Mouse (Mus musculus) testis, postnatal 10 days (tissue): ENCODE data around the gene Rabgap1l.
A peak's percentile ranks its signal among the peaks of the same experiment; 100 is the strongest.
"Not testable (repeated sequence)": the region's sequence is repeated elsewhere in the genome, so short reads cannot be mapped to it uniquely, and the experiment has no call there.

Experiments used
- DNase-seq: peaks from one replicate; pipeline ENCODE4 v3.0.0; 2021; ENCODE audit warnings: low spot score

The Rabgap1l gene

DNA sequence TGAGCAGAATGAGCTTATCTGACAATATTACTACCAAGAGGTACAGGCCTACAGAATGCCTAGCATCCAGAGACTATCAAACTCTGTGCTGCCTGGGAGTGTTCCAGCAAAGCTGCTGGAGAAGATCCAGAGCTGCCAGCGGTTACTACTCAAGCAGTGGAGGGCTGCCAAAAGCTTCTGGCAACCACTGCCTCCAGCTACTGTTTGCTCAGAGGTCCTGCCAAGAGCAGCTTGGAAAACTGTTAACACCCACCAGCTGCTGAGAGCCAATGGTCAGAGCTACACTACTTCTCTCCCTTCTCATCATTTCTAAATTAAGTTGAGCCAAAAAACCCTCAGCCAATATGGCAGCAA lies 99.9 kb downstream of the Rabgap1l start:
- peak; percentile 90 for DNase-seq

DNA sequence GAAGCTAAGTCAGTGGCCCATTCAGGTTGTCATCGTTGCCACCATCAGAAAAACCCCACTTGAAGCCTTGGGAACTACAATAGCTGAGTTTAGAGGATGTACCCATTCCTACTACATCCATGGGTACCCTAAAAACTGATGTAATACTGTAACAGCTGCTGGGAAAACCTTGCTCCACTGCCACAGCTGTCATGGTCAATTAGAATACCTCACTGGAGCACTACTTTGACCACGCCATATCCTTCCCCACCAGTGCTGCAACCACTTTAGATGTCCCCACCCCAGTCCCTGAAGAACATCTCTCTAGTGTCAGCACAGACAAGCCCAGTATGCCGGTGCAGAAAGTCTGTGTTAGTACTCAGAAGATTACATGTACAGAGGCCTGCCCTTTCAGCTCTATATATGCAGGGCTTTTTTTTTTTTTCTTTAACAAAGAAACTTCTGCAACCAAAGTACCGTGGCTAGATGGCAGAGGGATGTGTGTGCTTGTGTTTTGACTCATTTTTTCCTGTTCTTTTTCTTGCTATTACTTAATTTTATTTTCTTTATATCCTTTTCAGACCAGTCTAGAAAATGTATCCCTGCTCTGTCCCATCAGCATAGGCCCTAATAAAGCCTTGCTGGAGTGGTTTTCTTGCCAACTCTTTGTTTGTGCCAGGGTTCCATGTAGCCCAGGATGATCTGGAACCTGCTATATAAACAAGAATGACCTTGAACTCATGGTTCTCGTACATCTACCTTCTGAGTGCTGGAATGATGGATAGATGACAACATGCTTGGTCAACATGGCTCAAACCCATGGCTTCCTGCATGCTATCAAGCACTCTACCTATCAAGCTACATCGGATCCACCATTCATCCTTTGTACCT lies 100.6 kb downstream of the Rabgap1l start:
- DNase-seq: no peak

DNA sequence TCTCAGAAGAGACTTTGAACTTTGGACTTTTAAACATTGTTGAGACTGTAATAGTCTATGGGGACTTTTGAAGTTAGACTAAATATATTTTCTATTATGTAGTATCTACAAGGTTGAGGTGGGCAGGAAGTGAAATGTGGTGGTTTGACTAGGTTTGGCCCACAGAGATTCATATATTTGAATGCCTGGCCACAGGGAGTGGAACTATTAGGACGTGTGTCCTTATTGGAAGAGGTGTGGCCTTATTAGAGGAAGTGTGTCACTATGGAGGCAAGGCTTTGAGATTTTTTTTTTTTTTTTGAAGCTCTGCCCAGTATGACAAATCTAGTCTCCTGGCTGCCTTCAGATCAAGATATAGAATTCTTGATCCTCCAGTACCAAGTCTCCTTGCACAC lies 101.8 kb downstream of the Rabgap1l start:
- no peak for DNase-seq

DNA sequence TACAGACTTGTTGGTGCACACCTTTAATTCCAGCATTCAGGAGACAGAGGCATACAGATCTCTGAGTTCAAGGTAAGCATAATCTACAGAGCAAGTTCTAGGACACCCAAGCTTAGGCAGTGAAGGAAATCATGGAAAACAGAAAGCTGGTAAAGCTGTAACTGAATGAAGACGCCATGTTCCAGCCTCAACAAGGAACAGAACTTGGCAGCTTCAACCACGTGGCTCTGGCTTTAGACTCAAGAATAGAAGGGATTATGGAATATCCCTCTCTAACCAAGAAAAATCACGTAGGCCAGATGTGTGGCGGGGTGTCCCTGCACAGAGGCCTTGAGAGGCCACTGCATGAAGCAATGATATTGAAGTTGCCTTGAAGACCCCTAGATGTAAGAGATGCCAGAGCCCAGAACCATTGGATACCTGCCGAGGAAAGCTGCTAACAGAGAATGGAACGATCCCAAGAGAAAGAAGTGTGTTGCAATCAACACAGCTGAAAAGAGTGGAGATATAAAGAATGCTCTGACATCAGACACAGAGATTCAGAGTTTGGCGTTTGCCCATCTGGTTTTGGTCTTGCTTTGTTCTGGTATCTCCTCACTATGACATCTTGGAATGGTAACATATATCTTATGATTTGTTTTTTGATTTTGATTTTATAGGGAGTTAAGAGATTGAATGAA lies 102.4 kb downstream of the Rabgap1l start:
- no peak for DNase-seq

DNA sequence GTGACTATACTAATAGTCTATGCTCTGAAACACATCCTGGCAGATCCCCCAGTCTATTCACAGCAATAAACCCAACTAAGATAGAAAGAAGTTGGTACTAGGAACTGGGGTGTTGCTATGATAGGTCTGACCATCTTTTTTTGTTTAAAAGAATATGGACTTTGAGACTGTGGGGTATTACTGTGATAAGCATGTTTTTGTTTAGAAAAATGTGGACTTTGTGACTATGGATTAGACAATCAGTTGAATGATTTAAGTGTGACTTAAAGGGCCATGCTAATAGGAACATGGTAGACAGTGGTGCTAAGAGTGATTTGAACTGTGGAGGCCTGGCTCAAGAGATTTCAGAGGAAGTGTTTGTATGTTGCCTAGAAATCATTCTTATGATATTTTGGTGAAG lies 103.5 kb downstream of the Rabgap1l start:
- no peak for DNase-seq

DNA sequence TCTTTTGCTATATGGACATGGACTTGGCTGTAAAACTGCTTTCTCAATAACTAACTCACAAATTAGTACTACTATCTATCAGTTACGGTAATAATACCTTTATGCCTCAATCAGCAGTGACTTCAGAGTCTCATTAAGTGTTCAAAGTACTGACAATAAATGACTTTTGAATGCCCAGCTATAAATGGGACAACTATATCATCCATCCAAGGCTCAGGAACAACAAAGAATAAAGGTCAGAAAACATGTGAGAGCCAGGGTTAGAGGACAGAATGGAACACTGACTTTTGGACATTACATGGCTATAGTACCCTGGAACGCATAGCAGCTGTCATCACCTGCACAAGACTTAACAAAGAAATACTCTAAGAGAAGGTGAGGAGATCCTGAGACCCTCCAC lies 108.8 kb downstream of the Rabgap1l start:
- no peak for DNase-seq

DNA sequence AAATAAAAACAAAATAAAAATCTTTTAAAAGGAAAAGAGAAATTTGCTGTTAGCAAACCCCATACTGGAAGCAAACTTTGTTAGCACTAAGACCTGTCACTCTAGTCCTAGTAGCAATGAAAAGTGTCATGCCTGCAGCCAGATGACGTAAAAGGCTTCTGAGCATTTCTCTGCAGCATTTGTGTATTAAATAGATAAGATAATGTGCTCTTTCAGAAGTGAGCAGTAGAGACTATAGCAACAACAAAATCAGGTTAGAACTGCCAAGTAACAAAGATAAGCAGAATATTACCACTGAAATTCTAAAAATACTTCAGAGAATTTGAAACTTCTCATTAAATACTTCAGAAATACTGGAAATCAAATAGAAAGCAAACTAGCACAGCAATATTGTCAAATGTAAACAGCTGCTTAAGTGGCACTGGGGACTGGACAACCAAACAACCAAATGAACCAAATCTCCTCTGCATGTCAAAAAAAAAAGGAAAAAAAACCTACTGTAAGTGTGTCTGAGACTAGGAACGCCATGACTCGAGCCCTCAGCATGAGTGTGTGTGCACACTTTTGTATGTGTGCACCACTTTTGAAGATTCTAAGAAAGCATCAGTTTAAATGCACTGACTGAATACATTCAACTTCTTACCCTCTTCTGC lies 111.5 kb downstream of the Rabgap1l start:
- DNase-seq: no peak

DNA sequence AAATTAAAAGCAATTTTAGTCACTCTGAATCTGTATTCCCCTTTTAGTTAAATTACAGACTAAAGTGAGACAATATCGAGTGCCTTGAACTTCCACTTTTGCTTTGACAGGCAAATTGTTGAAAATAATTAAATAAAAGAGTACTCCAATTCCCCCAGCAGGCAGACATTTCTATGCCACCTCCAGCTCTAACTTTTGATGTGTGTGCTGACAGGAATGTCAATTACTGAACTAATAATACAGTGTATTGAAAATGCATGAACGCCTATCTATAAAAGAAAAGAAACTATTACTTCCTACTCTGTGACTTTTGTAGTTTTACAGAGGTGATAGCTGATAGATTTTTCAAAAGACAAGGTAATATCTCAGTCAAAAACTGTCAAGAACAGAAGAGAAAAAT lies 118.2 kb downstream of the Rabgap1l start:
- no peak for DNase-seq

DNA sequence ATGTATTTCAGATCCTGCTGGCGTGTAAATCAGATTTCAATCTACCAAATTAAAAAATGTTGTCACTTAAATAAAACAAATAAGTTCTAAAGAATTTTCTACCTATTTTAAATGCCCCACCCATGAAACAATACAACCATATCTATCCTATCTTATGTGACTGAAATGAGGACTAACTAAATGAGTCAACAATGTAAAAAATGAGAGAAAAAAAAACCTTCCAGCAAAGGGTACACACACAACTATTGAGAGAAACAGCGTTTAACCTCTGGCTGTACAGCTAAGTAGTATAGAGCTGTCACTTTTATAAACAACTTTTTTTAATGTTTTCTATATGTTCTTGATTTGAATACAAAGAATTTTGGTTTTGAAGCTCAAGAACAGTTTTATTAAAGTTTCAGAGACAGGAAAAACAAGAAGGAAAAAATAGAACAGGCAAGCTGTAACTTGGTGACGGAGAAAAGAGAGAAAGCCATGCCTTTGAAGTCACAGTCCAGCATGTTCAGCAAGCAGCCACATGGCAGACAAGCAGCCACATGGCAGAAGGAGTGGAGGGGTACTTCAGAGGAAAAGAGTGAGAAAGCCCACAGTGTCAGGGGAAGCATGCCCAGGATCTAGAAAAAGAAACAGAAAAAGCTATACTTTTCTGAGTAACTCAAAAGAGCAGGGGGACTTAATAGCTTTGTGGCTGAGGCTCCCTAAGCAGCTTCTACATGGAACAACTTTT lies 120.8 kb downstream of the Rabgap1l start:
- DNase-seq: no peak

DNA sequence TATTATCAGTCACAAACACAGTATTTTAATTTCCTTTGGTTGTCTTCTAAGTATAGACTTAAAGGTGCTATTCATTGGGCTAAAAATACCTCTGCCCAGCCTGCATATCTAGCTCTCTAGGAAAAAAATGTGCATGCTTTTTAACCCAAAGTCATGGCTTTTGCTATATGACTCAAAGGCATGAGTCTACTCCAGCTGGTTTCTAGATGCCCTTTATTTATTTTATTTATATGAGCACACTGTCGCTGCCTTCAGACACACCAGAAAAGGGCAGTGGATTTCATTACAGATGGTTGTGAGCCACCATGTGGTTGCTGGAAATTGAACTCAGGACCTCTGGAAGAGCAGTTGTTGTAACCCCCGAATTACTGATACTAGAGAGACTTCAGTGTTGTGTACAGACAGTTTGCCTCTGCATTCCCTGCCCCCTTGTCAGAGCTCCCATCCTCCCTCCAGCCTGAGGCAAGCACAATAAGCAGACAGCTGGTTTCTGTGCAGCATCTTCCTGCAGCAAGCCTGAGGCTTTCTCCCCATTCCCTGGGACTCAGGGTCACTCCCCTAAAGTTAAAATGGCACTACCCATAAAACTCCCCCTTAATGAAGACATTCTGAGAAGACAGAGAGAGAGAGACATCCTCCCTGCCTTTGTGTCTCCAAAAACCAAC lies 137.1 kb downstream of the Rabgap1l start:
- DNase-seq: no peak

DNA sequence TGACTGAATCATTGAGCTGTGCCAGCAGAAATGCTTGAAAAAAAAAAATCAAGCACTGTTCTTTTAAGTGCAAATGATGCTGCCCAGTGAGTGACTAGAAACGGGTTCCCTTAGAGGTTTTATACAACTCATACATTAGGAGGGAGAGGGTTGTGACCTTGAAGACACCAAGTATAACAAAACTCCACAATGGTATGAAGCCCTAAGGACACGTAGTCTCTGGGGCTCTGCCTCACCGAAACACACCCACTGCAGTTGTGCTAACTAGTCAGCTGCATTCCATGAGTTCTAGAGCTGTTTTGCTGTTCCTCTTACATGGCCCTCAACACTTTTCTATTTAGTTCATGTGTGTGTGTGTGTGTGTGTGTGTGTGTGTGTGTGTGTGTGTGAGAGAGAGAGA lies 141.3 kb downstream of the Rabgap1l start:
- DNase-seq: no peak

DNA sequence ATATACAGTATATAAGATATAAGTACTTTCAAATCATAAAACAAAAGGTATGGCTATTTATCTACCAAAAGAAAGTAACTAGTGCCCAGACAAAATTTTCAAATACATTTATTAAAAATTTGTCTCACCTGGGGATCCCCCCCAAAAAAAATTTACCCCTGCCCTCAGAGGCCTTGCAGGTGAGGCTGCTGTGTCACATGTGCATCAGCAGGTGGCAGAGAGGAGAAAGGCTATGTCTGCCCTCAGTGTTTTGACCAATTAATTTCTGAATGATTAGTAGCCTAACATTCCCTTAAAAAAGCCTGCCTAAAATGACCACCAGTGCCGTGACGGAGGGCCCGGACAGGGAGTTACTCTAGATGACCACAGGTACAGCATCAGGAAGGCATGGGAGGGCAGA lies 147.6 kb downstream of the Rabgap1l start:
- no peak for DNase-seq

DNA sequence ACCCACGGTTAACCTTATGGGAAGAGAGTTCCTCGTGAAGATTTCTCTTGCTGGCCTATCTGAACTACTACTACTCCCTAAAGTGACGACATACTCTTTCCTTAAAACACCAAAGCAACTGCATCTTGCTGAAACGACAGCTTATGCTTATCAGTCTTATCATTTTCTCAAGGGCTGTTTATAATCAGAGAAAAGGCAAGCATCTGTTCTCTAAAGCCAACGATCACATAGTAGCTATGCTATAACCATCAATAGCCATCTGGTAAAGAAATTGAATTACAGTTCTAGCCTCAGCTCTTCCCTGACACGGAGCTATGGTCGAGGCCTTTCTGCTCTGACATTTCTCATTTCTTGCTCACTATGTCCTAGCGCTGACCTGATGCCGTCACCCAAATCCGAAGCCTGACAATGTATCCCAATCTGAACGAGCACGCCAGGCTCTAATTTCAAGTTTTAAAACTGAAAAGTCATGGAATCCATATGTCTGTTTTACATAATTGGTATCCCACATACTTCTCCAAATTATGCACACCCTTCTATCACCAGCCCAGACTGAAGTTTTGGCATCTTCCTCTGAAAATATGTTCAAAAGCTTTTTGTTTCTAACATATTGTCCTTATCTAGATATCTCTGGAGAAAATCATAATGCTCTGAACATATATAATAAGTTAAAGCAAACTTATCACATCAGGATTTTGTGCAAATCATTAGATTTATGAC lies 164.6 kb downstream of the Rabgap1l start:
- no peak for DNase-seq

DNA sequence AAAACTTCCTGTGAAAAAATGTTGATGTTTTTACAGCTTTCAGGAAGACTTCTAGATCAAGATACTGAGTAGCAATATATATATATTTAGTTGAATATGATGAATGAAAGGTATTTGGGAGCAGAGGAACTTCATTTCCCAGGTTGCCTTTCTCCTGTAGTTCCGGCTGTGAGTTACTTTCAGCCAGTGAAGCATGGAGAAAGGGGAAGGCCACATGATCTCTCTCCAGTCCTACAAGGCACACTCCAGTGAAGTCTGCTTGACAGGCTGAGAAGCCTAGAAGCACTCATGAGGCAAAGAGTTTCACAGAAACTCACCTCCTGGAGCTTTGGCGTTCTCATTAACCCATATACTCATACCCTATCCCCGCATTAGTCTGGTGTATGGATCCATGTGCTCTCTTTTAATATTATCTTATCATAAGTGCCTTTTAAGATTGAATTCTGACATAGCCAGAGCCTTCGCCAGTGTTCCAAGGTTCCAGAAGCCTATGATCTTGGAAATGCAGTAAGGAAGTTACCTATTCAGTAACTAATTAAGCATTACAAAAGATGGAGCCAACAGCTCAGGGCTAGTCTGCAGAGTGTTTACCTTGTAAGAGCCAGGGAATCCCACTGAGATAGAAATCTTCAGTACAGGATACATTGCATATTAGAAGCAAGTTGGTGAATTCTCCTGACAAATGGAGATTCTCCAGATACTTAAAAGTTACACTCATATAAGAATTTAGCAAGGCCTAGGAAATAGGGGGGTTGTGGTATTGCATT lies 168.5 kb downstream of the Rabgap1l start:
- DNase-seq: not testable (repeated sequence)

DNA sequence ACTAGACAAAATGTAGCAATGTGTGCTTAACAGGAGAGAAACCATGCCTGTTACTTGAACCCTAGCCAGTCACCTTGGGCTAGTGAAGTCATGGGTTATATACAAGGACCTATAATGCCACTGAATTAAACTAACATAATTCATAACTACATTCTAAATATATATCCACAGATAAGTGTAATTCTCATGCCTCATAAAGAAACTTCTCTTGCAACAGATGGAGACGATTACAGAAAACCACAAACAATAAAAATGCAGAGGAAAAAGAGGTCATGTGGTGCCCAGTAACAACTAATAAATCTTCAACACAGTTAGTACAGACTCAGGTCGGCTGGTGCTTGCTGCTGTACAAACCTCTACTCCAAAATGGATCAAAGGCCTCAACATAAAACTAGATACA lies 174.8 kb downstream of the Rabgap1l start:
- DNase-seq: no peak

DNA sequence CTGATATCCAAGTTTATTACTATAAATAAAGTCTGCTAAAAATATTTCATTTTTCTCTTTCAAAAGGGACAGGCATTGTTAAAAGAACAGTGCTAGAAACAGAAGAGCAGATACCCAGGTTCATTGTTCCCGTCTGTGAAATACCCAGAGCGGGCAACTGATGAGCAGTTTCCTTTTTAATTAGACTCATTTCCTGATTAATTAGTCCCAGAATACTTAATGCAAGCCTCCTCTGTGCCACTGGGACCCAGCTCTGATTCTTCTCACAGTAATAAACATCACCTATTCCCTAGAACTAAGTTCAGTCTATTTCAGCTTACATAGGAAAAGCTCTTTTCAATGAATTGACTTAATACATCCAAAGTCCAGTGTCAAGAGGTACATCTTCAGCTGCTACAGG lies 186.6 kb downstream of the Rabgap1l start:
- DNase-seq: no peak

DNA sequence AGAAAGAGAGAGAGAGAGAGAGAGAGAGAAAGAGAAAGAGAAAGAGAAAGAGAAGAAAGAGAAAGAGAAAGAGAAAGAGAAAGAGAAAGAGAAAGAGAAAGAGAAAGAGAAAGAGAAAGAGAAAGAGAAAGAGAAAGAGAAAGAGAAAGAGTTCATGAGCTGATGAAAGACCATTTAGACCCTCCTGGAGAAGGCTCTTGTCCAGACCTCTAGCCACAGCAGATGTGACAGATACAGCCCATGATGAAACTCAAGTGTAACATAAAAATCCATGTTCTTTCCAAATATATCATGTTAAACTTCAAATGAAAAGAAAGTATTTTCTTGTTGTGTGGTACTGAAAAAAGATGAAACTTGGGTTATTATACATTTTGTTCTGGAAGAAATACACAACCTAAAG lies 189.7 kb downstream of the Rabgap1l start:
- not testable (repeated sequence) for DNase-seq

DNA sequence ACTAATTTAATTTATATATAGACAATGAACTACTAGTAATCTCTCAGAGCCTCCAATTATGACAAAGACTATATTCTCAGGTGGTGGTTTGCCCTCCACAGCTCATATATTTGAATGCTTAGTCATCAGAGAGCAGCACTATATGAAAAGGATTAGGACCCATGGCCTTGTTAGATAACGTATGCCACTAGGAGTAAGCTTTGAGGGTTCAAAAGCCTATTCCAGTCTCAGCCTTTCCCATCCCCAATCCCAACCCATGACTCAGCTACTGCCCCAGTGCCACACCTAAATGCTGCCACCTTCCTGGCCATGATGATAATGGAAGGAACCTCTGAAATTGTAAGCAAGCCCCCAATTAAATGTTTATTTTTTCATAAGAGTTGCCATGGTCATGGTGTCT lies 195.6 kb downstream of the Rabgap1l start:
- no peak for DNase-seq

DNA sequence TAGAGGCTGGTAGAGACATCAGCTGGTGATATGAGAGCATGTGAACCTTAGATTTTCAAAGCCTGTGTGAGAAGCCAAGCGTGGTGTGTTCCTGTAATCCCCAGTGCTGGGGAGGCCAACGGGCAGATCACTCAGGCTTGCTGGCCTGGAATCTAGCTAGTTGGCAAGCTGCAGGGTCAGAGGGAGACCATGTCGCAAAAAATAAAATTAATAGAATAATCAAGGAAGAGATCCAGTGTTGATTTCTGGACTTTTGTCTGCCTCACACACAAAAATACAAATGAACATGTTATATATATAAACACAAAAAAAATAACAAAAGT lies 196.1 kb downstream of the Rabgap1l start:
- DNase-seq: no peak

DNA sequence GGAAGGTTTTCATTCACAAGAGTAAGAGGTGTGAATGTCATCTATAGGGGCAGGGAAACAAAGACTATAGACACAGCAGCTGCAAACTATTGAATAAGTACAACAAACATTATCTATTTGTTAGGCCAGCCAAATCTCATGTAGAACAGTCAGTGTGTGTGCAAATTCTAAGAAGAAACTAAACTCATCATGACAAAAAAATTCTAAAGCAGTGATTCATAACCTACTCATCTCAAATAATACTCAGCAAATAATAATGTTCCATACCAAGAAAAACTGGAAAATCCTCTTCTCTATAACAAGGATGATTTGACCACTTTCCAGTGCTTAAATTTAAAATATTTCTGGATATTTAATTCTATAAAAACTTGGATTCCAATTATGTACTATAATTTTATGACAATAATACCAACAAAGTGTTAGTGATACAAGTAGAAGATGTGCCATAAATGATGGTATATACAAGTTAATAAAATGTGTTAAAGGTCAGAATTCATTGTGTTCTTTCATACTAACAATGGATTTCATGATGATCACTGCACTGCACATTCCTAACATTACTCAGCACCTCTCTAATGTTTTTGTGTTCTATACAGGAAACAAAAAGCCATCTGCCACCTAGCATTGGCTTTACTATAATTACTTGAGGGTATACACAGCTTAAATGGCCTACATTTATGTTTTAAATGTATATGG lies 196.6 kb downstream of the Rabgap1l start:
- DNase-seq: no peak
